Mouse (Mus musculus) cerebellum, adult 2 months (tissue): Measurements from ENCODE around the gene Srrm4. TPM values are rescaled to one million over a fixed set of nuclear protein-coding genes. Genes with fewer than 3 reads are reported as not detected.
A peak's percentile ranks its signal among the peaks of the same experiment; 100 is the strongest.

ENCODE experiments used
- DNase-seq, 2 experiments: peaks; one replicate each; pipeline ENCODE4 v3.0.0; 2021
- H3K27ac ChIP-seq: fragments of 200-500 bp; 2 replicates; pipeline ENCODE4 v1.5.1; 2012; ENCODE audit warnings: low read length, control low read depth, inconsistent platforms; ENCODE audit not compliant: insufficient read depth
- H3K27me3 ChIP-seq: fragments of 200-500 bp; 2 replicates; pipeline ENCODE4 v1.6.1; 2012; ENCODE audit warnings: inconsistent platforms, mild to moderate bottlenecking, low read length, moderate library complexity; ENCODE audit not compliant: control insufficient read depth, insufficient read depth
- H3K4me1 ChIP-seq: fragments of 200-500 bp; 2 replicates; pipeline ENCODE4 v1.6.1; 2011; ENCODE audit warnings: low read length; ENCODE audit not compliant: control insufficient read depth, insufficient read depth
- H3K4me3 ChIP-seq: fragments of 200-500 bp; replicated peaks from 2 replicates; pipeline ENCODE3; 2011; ENCODE audit warnings: mild to moderate bottlenecking, low read depth, low read length, control low read depth; ENCODE audit not compliant: insufficient read depth
- CTCF ChIP-seq: fragments of 200-500 bp; IDR thresholded peaks from 2 replicates; pipeline ENCODE4 v1.5.1; 2011; ENCODE audit warnings: low read depth, mild to moderate bottlenecking, control low read depth, low read length, moderate library complexity, borderline replicate concordance; ENCODE audit not compliant: insufficient read depth
- POLR2A ChIP-seq: fragments of 200-500 bp; IDR thresholded peaks from 2 replicates; pipeline ENCODE4 v1.6.1; 2011; ENCODE audit warnings: low read length, control low read depth, borderline replicate concordance; ENCODE audit not compliant: insufficient read depth
- WGBS: fragments of 180-500 bp; shearing (Covaris S2); methylation state at CpG from one replicate; pipeline ENCODE4 v1.1.7; 2018; 5-methylcytosine and 5-hydroxymethylcytosine counted together
- polyA plus RNA-seq: library from polyadenylated mRNA; depleted of rRNA; stranded (reverse); fragments of >200 nt; gene quantifications from 2 replicates; pipeline ENCODE4 v1.2.3, GENCODE M21; 2012

Gene Srrm4
- polyA plus RNA-seq, 1 experiment = 29.6 TPM

- TF ChIP-seq CTCF = no peak
- Histone ChIP-seq H3K4me3 (no peak overlapping the region), H3K27me3 (no peaks in the 10 kb centered on the region), H3K27ac (no peak overlapping the region), H3K4me1 (peaks cover 24% of the 10 kb centered on the region)
- DNase-seq = no peak
Observed at GRCm38 (mm10) chr5:116552584-116552983, 39.0 kb downstream of the Srrm4 start.

- no peak for TF ChIP-seq CTCF
- TF ChIP-seq POLR2A = no peak
- 64% methylated on average over 11 of the region's 11 CpGs for WGBS
- Histone ChIP-seq H3K4me1 (peaks cover 2% of the 10 kb centered on the region; the same call in 1 of the 2 replicates), H3K27me3 (no peaks in the 10 kb centered on the region), H3K4me3 (no peak overlapping the region), H3K27ac (no peak overlapping the region)
- no peak for DNase-seq
Observed at GRCm38 (mm10) chr5:116545746-116546145, 45.9 kb downstream of the Srrm4 start.

GRCm38 (mm10) chr5:116542317-116542716 is 49.3 kb downstream of the Srrm4 start:
- no peaks in the 10 kb centered on the region for H3K27me3 ChIP-seq
- TF ChIP-seq POLR2A = no peak
- TF ChIP-seq CTCF = no peak; the same call in 1 of the 2 replicates
- H3K4me1 ChIP-seq = peaks cover 9% of the 10 kb centered on the region
- no peak overlapping the region for H3K4me3 ChIP-seq
- DNase-seq = no peak
- WGBS = 72% methylated on average over 7 of the region's 7 CpGs
- no peak overlapping the region for H3K27ac ChIP-seq

GRCm38 (mm10) chr5:116541128-116541527 is 50.5 kb downstream of the Srrm4 start:
- TF ChIP-seq POLR2A (no peak), CTCF (peak; percentile 45; the same call in 1 of the 2 replicates)
- Histone ChIP-seq H3K4me3 (no peak overlapping the region), H3K27me3 (no peaks in the 10 kb centered on the region), H3K27ac (no peak overlapping the region), H3K4me1 (peaks cover 9% of the 10 kb centered on the region)
- no peak for DNase-seq
- 94% methylated on average over 3 of the region's 3 CpGs for WGBS

- no peak for DNase-seq
- Histone ChIP-seq H3K4me1 (peaks cover 9% of the 10 kb centered on the region), H3K4me3 (no peak overlapping the region), H3K27me3 (no peaks in the 10 kb centered on the region), H3K27ac (no peak overlapping the region)
- TF ChIP-seq POLR2A = no peak
- TF ChIP-seq CTCF = no peak
- WGBS = 14% methylated on average over 3 of the region's 3 CpGs
Observed at GRCm38 (mm10) chr5:116539360-116539759, 52.3 kb downstream of the Srrm4 start.

- DNase-seq = no peak
- no peak overlapping the region for H3K27ac ChIP-seq
- TF ChIP-seq POLR2A = no peak
- peak; percentile 48; the same call in 1 of the 2 replicates for TF ChIP-seq CTCF
- peaks cover 7% of the 10 kb centered on the region for H3K4me1 ChIP-seq
- 43% methylated on average over 3 of the region's 3 CpGs for WGBS
- no peaks in the 10 kb centered on the region for H3K27me3 ChIP-seq
- no peak overlapping the region for H3K4me3 ChIP-seq
Observed at GRCm38 (mm10) chr5:116538491-116538890, 53.1 kb downstream of the Srrm4 start.

- H3K27me3 ChIP-seq = no peaks in the 10 kb centered on the region
- DNase-seq = peak; percentile 53 to 89
- H3K4me1 ChIP-seq = peaks cover 41% of the 10 kb centered on the region
- TF ChIP-seq CTCF = no peak
- TF ChIP-seq POLR2A = no peak
- H3K4me3 ChIP-seq = no peak overlapping the region
- H3K27ac ChIP-seq = no peak overlapping the region
- WGBS = 6% methylated on average over 4 of the region's 4 CpGs
Observed at GRCm38 (mm10) chr5:116526324-116526723, 65.3 kb downstream of the Srrm4 start.

GRCm38 (mm10) chr5:116525308-116525707 is 66.3 kb downstream of the Srrm4 start:
- TF ChIP-seq CTCF (no peak), POLR2A (no peak)
- Histone ChIP-seq H3K4me1 (peaks cover 43% of the 10 kb centered on the region), H3K27me3 (no peaks in the 10 kb centered on the region), H3K27ac (no peak overlapping the region), H3K4me3 (no peak overlapping the region)
- WGBS = 80% methylated on average over 8 of the region's 8 CpGs
- DNase-seq = no peak
